Mouse (Mus musculus) ES-E14 (cell line): ENCODE results near the gene Iqschfp. TPM values are rescaled to one million over a fixed set of nuclear protein-coding genes. Genes with fewer than 3 reads are reported as not detected.

Source experiments
- DNase-seq: peaks from one replicate; pipeline ENCODE4 v3.0.0-alpha.2; 2013; ENCODE audit warnings: low read depth, low spot score
- H3K27ac ChIP-seq: 2 replicates; pipeline ENCODE4 v1.5.1; 2012; ENCODE audit warnings: low read depth, mild to moderate bottlenecking, low read length, moderate library complexity, mixed read lengths; ENCODE audit not compliant: poor library complexity, insufficient read depth, severe bottlenecking
- H3K36me3 ChIP-seq: 2 replicates; pipeline ENCODE4 v1.6.1; 2012; ENCODE audit warnings: mild to moderate bottlenecking, low read length, moderate library complexity, mixed read lengths; ENCODE audit not compliant: control insufficient read depth, poor library complexity, insufficient read depth, severe bottlenecking
- H3K4me1 ChIP-seq, 2 experiments: fragments of 150-350 bp in 1 of 2; sonication (generic) in 1 of 2; 2 replicates each; pipeline ENCODE4 v1.6.1; 2012; ENCODE audit warnings: low read length in 2 of 2, mild to moderate bottlenecking in 1 of 2, mixed read lengths in 1 of 2; ENCODE audit not compliant: control insufficient read depth in 2 of 2, insufficient read depth in 2 of 2, poor library complexity in 1 of 2
- H3K4me3 ChIP-seq, 2 experiments: fragments of 150-350 bp in 1 of 2; sonication (generic) in 1 of 2; 2 replicates each; pipeline ENCODE4 v1.5.1; 2012; ENCODE audit warnings: low read length in 2 of 2, low read depth in 1 of 2, mild to moderate bottlenecking in 1 of 2, mixed read lengths in 1 of 2; ENCODE audit not compliant: insufficient read depth in 1 of 2, poor library complexity in 1 of 2, severe bottlenecking in 1 of 2
- H3K9ac ChIP-seq: 2 replicates; pipeline ENCODE4 v1.6.1; 2012; ENCODE audit warnings: low read depth, mild to moderate bottlenecking, low read length, mixed read lengths; ENCODE audit not compliant: poor library complexity, insufficient read depth, severe bottlenecking
- H3K9me3 ChIP-seq: fragments of 150-350 bp; sonication (generic); 2 replicates; pipeline ENCODE4 v1.6.1; 2012; ENCODE audit warnings: low read depth, mild to moderate bottlenecking, low read length; ENCODE audit not compliant: control insufficient read depth, insufficient read depth
- CHD2 ChIP-seq: IDR thresholded peaks from 2 replicates; pipeline ENCODE4 v1.6.1; 2014; ENCODE audit warnings: mild to moderate bottlenecking, low read depth, low read length, inconsistent platforms
- HCFC1 ChIP-seq: IDR thresholded peaks from 2 replicates; pipeline ENCODE4 v1.6.1; 2012; ENCODE audit warnings: low read length, inconsistent platforms, borderline replicate concordance; ENCODE audit not compliant: insufficient read depth
- MAFK ChIP-seq: IDR thresholded peaks from 2 replicates; pipeline ENCODE4 v1.6.1; 2014; ENCODE audit warnings: mild to moderate bottlenecking, low read depth, low read length, inconsistent platforms; ENCODE audit not compliant: insufficient read depth
- ZC3H11A ChIP-seq: IDR thresholded peaks from 2 replicates; pipeline ENCODE4 v1.6.1; 2012; ENCODE audit warnings: low read depth, mild to moderate bottlenecking, inconsistent platforms, low read length, borderline replicate concordance
- ZNF384 ChIP-seq: IDR thresholded peaks from 2 replicates; pipeline ENCODE4 v1.6.1; 2012; ENCODE audit warnings: low read depth, low read length, inconsistent platforms
- in situ Hi-C, 2 experiments: fragments of 600-800 bp; cut with MboI; formaldehyde crosslinking; loops; one replicate each; pipeline ENCODE4 v1.15.1; 2025; ENCODE audit warnings: low sequenced_read_pairs in 2 of 2, inconsistent platforms in 1 of 2; ENCODE audit not compliant: unreplicated experiment in 2 of 2
- total RNA-seq: library from RNA; depleted of rRNA; stranded (reverse); fragments of 300-350 nt; gene quantifications from 2 replicates; pipeline ENCODE4 v1.2.3, GENCODE M21; 2012

Iqschfp gene
- total RNA-seq, 1 experiment = not detected

DNA sequence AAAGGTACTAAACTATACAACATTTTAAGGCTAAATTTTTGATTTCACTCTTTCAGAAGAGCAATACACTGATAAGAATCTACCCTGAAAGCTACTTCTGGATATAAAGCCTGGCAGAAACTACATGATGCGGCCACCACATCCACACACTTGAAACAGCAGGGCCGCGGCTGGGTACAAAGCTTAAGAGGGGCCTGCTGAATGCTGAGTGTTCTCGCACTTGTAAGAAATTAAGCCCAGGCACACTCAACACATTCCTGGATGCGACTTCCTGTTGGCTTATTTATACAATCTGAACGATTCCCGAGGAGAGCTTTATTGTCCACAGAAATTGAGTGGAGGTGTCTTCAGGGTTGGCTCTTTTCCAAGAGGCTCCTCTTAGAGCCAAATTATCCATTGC lies 625.2 kb downstream of the Iqschfp start:
- Histone ChIP-seq H3K27ac (no peak overlapping the region), H3K36me3 (peaks cover 7% of the 10 kb centered on the region; the same call in 1 of the 2 replicates), H3K9me3 (no peaks in the 10 kb centered on the region), H3K4me3 (no peak overlapping the region), H3K9ac (no peak overlapping the region), H3K4me1 (peaks cover 2 to 16% of the 10 kb centered on the region in 2 experiments; a peak in 3 of 4 replicates)
- no peak for DNase-seq
- TF ChIP-seq CHD2 = no peak
- no peak for TF ChIP-seq ZC3H11A
- TF ChIP-seq ZNF384 = no peak
- TF ChIP-seq MAFK = no peak
- no peak for TF ChIP-seq HCFC1
- in situ Hi-C loops = no loop called here

DNA sequence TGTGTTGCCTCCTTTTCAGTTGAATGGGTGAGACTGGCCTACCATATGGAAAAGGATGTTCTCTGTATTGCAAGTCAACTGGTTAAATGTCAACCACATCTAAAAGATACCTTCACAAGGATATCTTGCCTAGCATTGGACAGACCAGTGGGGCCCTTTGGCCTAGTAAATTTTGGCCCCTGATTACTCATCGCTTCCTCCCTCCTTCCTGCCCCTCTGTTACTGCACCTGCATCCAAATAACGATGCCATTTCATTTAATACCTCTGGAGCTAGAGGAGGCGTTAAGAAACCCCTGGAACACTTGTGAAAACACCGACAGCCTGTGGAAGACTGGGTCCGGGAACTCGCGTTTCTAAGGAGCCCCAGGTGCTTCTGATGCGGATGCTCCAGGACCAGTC lies 626.0 kb downstream of the Iqschfp start:
- Histone ChIP-seq H3K4me1 (peaks cover 2 to 8% of the 10 kb centered on the region in 2 experiments; a peak in 3 of 4 replicates), H3K9ac (no peak overlapping the region), H3K4me3 (no peak overlapping the region), H3K9me3 (no peaks in the 10 kb centered on the region), H3K27ac (no peak overlapping the region), H3K36me3 (peaks cover 3% of the 10 kb centered on the region; the same call in 1 of the 2 replicates)
- no peak for DNase-seq
- in situ Hi-C loops = no loop called here
- no peak for TF ChIP-seq ZC3H11A
- no peak for TF ChIP-seq MAFK
- TF ChIP-seq ZNF384 = no peak
- TF ChIP-seq CHD2 = no peak
- no peak for TF ChIP-seq HCFC1

GRCm38 (mm10) chr3:68518586-68518985 lies 626.6 kb downstream of the Iqschfp start:
- Histone ChIP-seq H3K4me3 (no peak overlapping the region), H3K36me3 (no peaks in the 10 kb centered on the region), H3K4me1 (peaks cover 0 to 2% of the 10 kb centered on the region in 2 experiments; a peak in 1 of 4 replicates), H3K27ac (no peak overlapping the region), H3K9ac (no peak overlapping the region), H3K9me3 (no peaks in the 10 kb centered on the region)
- no peak for DNase-seq
- in situ Hi-C loops = no loop called here
- TF ChIP-seq ZC3H11A = no peak

DNA sequence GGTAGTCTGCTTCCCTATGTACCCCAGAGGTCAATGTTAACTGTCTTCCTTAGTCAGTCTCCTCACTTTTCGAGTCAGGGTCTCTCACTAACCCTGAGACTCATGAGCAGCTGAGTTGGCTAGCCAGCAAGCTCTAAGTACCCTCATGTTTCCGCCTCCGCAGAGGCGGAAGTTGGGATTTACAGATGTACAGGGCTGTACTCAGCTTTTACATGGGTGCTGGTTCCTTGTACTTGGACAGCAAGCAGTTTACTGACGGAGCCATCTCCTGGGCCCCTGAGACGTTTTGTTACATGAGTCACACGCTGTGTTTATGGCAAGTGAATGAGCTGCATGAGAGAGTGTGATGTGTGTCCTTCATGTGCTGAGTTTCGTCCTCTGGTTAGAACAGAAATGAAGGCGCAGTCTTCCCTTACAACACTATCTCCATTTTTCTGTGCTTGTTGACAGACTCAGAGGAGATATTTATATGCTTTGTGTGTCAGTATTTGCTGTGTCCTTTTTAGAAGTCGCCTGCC lies 633.4 kb downstream of the Iqschfp start:
- H3K4me3 ChIP-seq = peak overlapping the region; percentile 40 to 54; a peak in 3 of 4 replicates

DNA sequence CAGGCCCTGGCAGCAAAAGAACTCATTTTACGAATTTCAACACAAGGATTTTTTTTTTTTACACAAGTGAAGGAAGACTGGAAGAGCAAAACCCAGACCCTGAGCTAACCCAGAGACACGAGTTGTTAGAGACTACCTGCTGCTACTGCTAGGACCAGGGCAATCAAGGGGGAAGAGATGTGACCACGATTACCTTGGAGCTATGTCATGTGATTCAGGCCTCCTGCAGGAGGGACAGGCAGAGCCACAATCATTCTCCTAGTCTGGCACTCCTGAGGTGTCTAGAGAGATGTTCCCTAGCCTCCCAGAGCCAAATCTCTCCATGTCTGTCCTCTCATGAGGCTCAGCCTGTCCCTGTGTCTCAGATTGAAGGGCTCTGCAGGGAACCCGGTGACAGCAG lies 634.4 kb downstream of the Iqschfp start:
- H3K4me3 ChIP-seq = no peak overlapping the region
- no peaks in the 10 kb centered on the region for H3K9me3 ChIP-seq
- H3K27ac ChIP-seq = no peak overlapping the region
- TF ChIP-seq ZNF384 = no peak
- TF ChIP-seq CHD2 = no peak
- TF ChIP-seq ZC3H11A = no peak
- no peak for TF ChIP-seq MAFK
- TF ChIP-seq HCFC1 = no peak
- in situ Hi-C loops = no loop called here
- H3K9ac ChIP-seq = no peak overlapping the region
- peaks cover 0 to 11% of the 10 kb centered on the region in 2 experiments; a peak in 2 of 4 replicates for H3K4me1 ChIP-seq
- DNase-seq = no peak
- no peaks in the 10 kb centered on the region for H3K36me3 ChIP-seq

More for the DNA sequence above, 633.4 kb downstream of the Iqschfp start:
- no peak for TF ChIP-seq MAFK
- TF ChIP-seq HCFC1 = no peak
- no peak for TF ChIP-seq ZC3H11A
- TF ChIP-seq CHD2 = no peak
- TF ChIP-seq ZNF384 = no peak
- no peaks in the 10 kb centered on the region for H3K9me3 ChIP-seq
- in situ Hi-C loops = no loop called here
- no peaks in the 10 kb centered on the region for H3K36me3 ChIP-seq
- DNase-seq = no peak
- H3K27ac ChIP-seq = no peak overlapping the region
- peaks cover 0 to 5% of the 10 kb centered on the region in 2 experiments; a peak in 1 of 4 replicates for H3K4me1 ChIP-seq
- peak overlapping the region; percentile 66 for H3K9ac ChIP-seq
